Mouse (Mus musculus): Measurements from ENCODE around the gene Gm10563. TPM values are rescaled to one million over a fixed set of nuclear protein-coding genes. Genes with fewer than 3 reads are reported as not detected.

The Gm10563 gene
- polyA plus RNA-seq, 1 experiment from 2014 or later, result not detected

DNA sequence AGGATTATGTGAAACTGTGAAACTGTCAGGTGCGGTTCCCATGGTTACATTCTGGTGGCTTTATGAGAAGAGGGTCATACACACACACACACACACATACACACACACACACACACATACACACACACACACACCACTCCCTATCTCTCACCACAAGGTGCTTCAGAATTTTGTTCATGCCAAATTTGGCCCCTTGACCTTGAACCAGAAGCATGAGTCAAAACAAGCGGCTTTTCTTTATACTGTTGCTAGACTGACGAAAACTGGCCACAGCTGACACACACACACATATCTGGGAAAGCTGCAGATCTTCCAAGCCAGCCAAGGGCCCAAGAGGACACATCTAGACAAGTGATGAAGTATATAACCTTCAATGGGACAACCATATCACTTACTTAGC is 49.4 kb downstream of the Gm10563 start:
- Histone ChIP-seq H3K9ac (ENCODE audit: low read length) (no peak overlapping the region), H3K4me1 (ENCODE audit: control insufficient read depth, insufficient read depth, low read length) (no peaks in the 10 kb centered on the region), H3K36me3 (ENCODE audit: control insufficient read depth, insufficient read depth, low read length) (no peaks in the 10 kb centered on the region), H3K27me3 (ENCODE audit: control insufficient read depth, insufficient read depth, low read length) (no peaks in the 10 kb centered on the region), H3K27ac (ENCODE audit: low read depth, low read length) (no peak overlapping the region), H3K4me3 (ENCODE audit: low read depth, low read length) (no peak overlapping the region), H3K9me3 (ENCODE audit: control insufficient read depth, low read length) (no peaks in the 10 kb centered on the region), H3K4me2 (ENCODE audit: low read depth) (no peak overlapping the region)
- ATAC-seq (ENCODE audit: insufficient read depth, low FRiP score, low TSS enrichment) (no peak), DNase-seq (ENCODE audit: low spot score) (no peak)
- WGBS, result 94% methylated on average over 3 of the region's 3 CpGs

DNA sequence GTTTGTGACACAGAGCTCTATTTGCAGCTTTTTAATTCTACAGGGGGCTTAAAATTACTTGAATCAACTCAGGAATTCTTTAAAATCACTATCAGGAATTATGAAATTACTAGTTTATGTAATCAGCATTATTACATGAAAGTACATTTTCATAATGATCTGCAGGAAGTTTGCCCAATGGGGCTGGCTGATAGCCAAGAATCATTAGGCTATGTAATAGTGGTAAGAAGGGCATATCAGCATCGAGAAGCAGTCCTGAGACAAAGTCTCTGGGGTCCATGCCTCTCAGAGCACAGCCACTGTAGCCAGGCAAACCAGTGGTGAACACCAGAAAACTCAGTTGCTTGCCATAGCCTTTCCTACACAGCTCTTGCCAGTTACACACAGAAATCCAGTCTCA is 51.4 kb downstream of the Gm10563 start:
- H3K36me3 ChIP-seq (ENCODE audit: control insufficient read depth, insufficient read depth, low read length), result no peaks in the 10 kb centered on the region
- DNase-seq (ENCODE audit: low spot score), result no peak
- H3K4me3 ChIP-seq (ENCODE audit: low read depth, low read length), result no peak overlapping the region
- no peak overlapping the region for H3K4me2 ChIP-seq (ENCODE audit: low read depth)
- no peak overlapping the region for H3K9ac ChIP-seq (ENCODE audit: low read length)
- ATAC-seq (ENCODE audit: insufficient read depth, low FRiP score, low TSS enrichment), result no peak
- H3K27me3 ChIP-seq (ENCODE audit: control insufficient read depth, insufficient read depth, low read length), result no peaks in the 10 kb centered on the region
- WGBS, result 79% methylated on average over 1 of the region's 1 CpGs
- no peaks in the 10 kb centered on the region for H3K4me1 ChIP-seq (ENCODE audit: control insufficient read depth, insufficient read depth, low read length)
- H3K9me3 ChIP-seq (ENCODE audit: control insufficient read depth, low read length), result no peaks in the 10 kb centered on the region
- no peak overlapping the region for H3K27ac ChIP-seq (ENCODE audit: low read depth, low read length)

DNA sequence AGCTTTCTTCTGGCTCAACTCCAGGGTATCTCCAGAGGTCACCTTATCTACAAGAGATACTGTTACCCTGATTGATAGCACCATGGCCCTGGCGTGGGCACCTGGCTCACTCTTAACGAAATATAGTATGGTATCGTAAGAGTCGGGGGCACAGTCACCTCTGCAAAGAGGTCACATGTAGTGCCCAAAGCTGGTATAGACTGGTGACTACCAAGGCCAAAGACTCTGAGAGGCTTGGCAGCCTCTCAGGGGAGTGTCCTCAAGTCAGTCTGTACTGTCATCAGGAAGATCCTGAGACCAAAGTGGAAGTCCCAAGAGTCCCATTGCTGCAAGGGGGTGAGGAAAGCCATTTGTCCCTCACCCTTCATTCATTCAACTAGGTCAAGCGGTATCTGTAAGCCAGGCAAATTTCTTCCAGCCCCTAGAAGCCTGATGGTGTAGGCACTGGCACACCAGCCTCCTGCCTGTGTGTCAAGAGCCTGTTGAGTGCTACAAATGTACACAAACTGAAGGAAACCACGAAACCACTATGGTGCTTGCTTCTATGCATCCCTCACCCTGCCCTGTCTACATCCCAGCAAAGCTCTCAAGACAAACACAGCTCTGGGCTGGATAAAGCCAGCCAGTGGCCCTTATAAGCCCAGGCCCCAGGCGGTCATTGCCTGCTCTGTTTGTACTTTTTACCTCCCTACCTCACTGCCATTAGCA is 54.0 kb downstream of the Gm10563 start:
- Histone ChIP-seq H3K36me3 (ENCODE audit: control insufficient read depth, insufficient read depth, low read length) (peaks cover 4% of the 10 kb centered on the region; the same call in 1 of the 2 replicates), H3K4me3 (ENCODE audit: low read depth, low read length) (no peak overlapping the region)
- DNase-seq (ENCODE audit: low spot score), result no peak

DNA sequence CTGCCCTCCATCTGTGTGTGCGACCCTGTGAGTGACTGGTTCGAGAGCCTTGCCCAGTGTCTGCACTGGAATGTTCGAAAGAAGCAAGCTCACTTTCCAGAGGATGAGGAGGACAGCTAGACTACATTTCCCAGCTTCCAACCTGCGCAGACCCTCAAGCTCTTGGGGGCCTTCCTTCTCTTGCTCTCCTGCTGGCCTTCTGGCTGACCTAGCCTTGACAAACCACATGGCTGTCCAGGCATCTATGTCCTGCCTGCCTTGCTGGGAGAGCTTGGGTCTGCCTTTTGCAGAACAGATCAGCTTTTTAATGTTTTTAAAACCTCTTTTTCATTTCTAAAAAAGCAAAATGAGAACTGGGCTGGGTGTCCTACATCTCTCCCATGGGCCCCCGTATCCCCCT is 55.9 kb downstream of the Gm10563 start:
- Histone ChIP-seq H3K4me2 (ENCODE audit: low read depth) (no peak overlapping the region), H3K4me1 (ENCODE audit: control insufficient read depth, insufficient read depth, low read length) (no peaks in the 10 kb centered on the region), H3K9ac (ENCODE audit: low read length) (no peak overlapping the region), H3K36me3 (ENCODE audit: control insufficient read depth, insufficient read depth, low read length) (peaks cover 12% of the 10 kb centered on the region), H3K9me3 (ENCODE audit: control insufficient read depth, low read length) (no peaks in the 10 kb centered on the region), H3K4me3 (ENCODE audit: low read depth, low read length) (no peak overlapping the region), H3K27me3 (ENCODE audit: control insufficient read depth, insufficient read depth, low read length) (no peaks in the 10 kb centered on the region), H3K27ac (ENCODE audit: low read depth, low read length) (no peak overlapping the region)
- 94% methylated on average over 5 of the region's 5 CpGs for WGBS
- ATAC-seq (ENCODE audit: insufficient read depth, low FRiP score, low TSS enrichment) (no peak), DNase-seq (ENCODE audit: low spot score) (no peak)

More for the DNA sequence above, 54.0 kb downstream of the Gm10563 start:
- no peak for ATAC-seq (ENCODE audit: insufficient read depth, low FRiP score, low TSS enrichment)
- Histone ChIP-seq H3K4me1 (ENCODE audit: control insufficient read depth, insufficient read depth, low read length) (no peaks in the 10 kb centered on the region), H3K27me3 (ENCODE audit: control insufficient read depth, insufficient read depth, low read length) (no peaks in the 10 kb centered on the region), H3K9me3 (ENCODE audit: control insufficient read depth, low read length) (no peaks in the 10 kb centered on the region), H3K27ac (ENCODE audit: low read depth, low read length) (no peak overlapping the region), H3K9ac (ENCODE audit: low read length) (no peak overlapping the region), H3K4me2 (ENCODE audit: low read depth) (no peak overlapping the region)
- WGBS, result 90% methylated on average over 7 of the region's 7 CpGs

DNA sequence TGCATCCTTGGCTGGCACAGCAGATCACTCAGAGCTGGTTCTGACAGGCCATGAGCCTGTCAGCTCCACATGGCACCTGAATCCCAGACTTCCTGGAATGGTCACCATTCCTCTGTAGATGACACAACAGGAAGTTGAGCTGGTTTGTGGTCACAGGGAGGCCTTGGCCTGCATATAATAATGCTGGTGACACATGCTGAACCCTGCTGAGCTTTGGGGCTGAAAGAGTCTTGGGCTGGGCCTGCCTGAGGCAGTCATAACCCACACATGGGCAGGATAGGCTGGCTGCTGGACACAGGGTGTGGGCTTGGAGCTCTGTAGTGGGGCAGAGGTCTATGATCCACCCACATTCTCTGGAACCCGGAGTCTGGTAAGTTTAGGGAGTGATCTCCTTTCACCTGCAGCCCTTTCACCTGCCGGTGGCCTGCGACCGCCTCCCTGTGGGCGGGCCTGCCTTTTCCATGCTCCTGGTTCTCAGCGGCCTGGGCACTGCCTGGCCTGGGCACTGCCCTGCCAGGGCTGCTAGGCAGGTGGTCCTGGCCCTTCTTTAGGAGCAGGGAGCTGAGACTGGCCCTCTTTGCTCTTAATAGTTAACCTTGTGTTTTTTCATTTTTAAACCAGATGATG is 62.8 kb downstream of the Gm10563 start:
- no peaks in the 10 kb centered on the region for H3K27me3 ChIP-seq (ENCODE audit: control insufficient read depth, insufficient read depth, low read length)
- H3K9ac ChIP-seq (ENCODE audit: low read length), result no peak overlapping the region
- no peak overlapping the region for H3K4me3 ChIP-seq (ENCODE audit: low read depth, low read length)
- no peak for ATAC-seq (ENCODE audit: insufficient read depth, low FRiP score, low TSS enrichment)
- no peaks in the 10 kb centered on the region for H3K9me3 ChIP-seq (ENCODE audit: control insufficient read depth, low read length)
- DNase-seq (ENCODE audit: low spot score), result no peak
- peaks cover 7% of the 10 kb centered on the region for H3K36me3 ChIP-seq (ENCODE audit: control insufficient read depth, insufficient read depth, low read length)
- H3K27ac ChIP-seq (ENCODE audit: low read depth, low read length), result no peak overlapping the region
- WGBS, result 98% methylated on average over 6 of the region's 6 CpGs
- H3K4me2 ChIP-seq (ENCODE audit: low read depth), result no peak overlapping the region
- no peaks in the 10 kb centered on the region for H3K4me1 ChIP-seq (ENCODE audit: control insufficient read depth, insufficient read depth, low read length)

DNA sequence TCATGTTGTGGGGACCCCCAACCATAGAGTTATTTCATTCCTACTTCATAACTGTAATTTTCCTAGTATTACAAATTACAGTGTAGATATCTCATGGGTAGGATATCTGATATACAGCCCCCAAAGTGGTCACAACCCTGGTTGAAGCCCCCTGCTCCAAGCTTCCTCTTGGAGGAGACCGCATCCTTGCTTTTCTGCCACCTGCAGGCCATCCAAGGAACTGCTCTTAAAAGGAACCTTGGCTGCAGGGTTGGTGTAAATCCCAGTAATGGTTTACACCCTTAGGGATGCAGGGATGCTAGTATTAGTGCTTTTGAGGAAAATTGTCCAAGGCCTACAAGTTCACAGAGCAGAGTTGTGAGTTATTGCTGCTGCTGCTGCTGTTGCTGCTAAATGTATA is 64.8 kb downstream of the Gm10563 start:
- 32% methylated on average over 1 of the region's 1 CpGs for WGBS
- no peak overlapping the region for H3K27ac ChIP-seq (ENCODE audit: low read depth, low read length)
- peaks cover 3% of the 10 kb centered on the region for H3K36me3 ChIP-seq (ENCODE audit: control insufficient read depth, insufficient read depth, low read length)
- H3K4me3 ChIP-seq (ENCODE audit: low read depth, low read length), result no peak overlapping the region
- no peaks in the 10 kb centered on the region for H3K4me1 ChIP-seq (ENCODE audit: control insufficient read depth, insufficient read depth, low read length)
- DNase-seq (ENCODE audit: low spot score) (peak; percentile 75), ATAC-seq (ENCODE audit: insufficient read depth, low FRiP score, low TSS enrichment) (no peak)
- no peaks in the 10 kb centered on the region for H3K27me3 ChIP-seq (ENCODE audit: control insufficient read depth, insufficient read depth, low read length)
- H3K4me2 ChIP-seq (ENCODE audit: low read depth), result no peak overlapping the region
- H3K9ac ChIP-seq (ENCODE audit: low read length), result no peak overlapping the region
- no peaks in the 10 kb centered on the region for H3K9me3 ChIP-seq (ENCODE audit: control insufficient read depth, low read length)

DNA sequence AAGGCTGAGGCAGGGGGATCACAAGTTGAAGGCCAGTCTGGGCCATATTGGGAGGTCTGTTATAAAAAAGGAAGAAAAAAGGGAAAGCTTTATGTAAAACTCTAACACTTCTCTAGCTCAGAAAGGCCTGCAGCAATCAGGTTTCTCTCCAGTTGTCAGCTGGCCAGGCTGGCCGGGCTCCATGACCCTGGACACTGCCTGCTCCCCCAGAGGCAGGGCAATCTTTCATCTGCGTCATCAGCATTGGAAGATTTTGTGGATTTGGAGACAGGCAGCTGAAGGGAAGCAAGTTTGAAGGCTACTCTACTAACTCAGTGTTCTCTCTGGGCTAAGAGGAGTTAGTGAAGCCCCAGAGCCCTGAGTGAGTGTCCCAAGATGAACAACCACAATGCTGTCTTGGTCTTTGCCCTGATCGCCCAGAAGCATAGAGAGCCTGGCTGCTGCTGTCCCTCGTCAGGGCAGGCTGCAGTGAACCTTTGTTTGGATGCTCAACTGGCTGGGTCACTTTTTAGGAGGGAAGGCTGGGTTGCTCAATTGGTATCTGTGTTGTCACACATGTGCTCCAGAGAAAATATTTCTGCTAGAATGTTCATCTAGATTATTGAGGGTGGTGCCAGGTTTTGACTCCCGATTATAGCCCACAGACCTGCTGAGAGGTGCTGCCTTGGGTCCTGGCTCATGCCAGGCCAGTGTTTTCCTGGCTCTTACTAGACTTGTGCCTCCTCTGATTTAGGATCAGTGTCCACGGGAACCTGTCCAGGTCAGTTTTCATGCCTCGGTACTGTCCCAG is 66.7 kb downstream of the Gm10563 start:
- H3K9ac ChIP-seq (ENCODE audit: low read length), result no peak overlapping the region
- WGBS, result 87% methylated on average over 7 of the region's 7 CpGs
- no peak overlapping the region for H3K27ac ChIP-seq (ENCODE audit: low read depth, low read length)
- no peaks in the 10 kb centered on the region for H3K27me3 ChIP-seq (ENCODE audit: control insufficient read depth, insufficient read depth, low read length)
- no peak overlapping the region for H3K4me2 ChIP-seq (ENCODE audit: low read depth)
- H3K4me3 ChIP-seq (ENCODE audit: low read depth, low read length), result no peak overlapping the region
- H3K4me1 ChIP-seq (ENCODE audit: control insufficient read depth, insufficient read depth, low read length), result no peaks in the 10 kb centered on the region
- DNase-seq (ENCODE audit: low spot score) (no peak), ATAC-seq (ENCODE audit: insufficient read depth, low FRiP score, low TSS enrichment) (no peak)
- no peaks in the 10 kb centered on the region; the same call in 1 of the 2 replicates for H3K36me3 ChIP-seq (ENCODE audit: control insufficient read depth, insufficient read depth, low read length)
- H3K9me3 ChIP-seq (ENCODE audit: control insufficient read depth, low read length), result no peaks in the 10 kb centered on the region

DNA sequence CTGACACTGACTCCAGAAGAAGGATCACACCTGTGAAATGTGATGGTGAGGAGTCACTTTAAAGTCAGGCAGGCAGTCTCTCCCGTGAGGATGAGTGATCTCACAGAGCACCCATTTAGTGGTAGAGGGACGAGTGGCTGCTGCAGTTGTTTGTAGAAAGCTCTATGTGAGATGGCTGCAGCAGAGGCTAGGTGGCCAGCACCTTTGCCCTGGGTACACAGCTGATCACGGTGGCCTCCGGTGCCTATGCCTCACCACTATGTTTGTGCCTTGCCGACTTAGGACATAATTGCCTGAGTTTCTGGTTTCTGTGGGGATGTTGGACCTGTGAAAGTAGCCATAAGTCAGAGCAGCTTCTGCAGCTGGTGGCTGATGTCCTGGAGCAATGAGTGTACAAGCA is 67.5 kb downstream of the Gm10563 start:
- Histone ChIP-seq H3K36me3 (ENCODE audit: control insufficient read depth, insufficient read depth, low read length) (no peaks in the 10 kb centered on the region; the same call in 1 of the 2 replicates), H3K9ac (ENCODE audit: low read length) (no peak overlapping the region), H3K4me1 (ENCODE audit: control insufficient read depth, insufficient read depth, low read length) (no peaks in the 10 kb centered on the region), H3K27ac (ENCODE audit: low read depth, low read length) (no peak overlapping the region), H3K9me3 (ENCODE audit: control insufficient read depth, low read length) (no peaks in the 10 kb centered on the region), H3K4me2 (ENCODE audit: low read depth) (no peak overlapping the region), H3K4me3 (ENCODE audit: low read depth, low read length) (no peak overlapping the region), H3K27me3 (ENCODE audit: control insufficient read depth, insufficient read depth, low read length) (no peaks in the 10 kb centered on the region)
- DNase-seq (ENCODE audit: low spot score) (no peak), ATAC-seq (ENCODE audit: insufficient read depth, low FRiP score, low TSS enrichment) (no peak)
- WGBS, result 91% methylated on average over 5 of the region's 5 CpGs
